Mouse (Mus musculus) layer of hippocampus, adult 9-10 months (tissue): ENCODE results near the gene Ptp4a2.

ENCODE experiments used
- DNase-seq: peaks from one replicate; pipeline ENCODE4 v3.0.0; 2022; ENCODE audit warnings: low spot score

Ptp4a2 gene

DNA sequence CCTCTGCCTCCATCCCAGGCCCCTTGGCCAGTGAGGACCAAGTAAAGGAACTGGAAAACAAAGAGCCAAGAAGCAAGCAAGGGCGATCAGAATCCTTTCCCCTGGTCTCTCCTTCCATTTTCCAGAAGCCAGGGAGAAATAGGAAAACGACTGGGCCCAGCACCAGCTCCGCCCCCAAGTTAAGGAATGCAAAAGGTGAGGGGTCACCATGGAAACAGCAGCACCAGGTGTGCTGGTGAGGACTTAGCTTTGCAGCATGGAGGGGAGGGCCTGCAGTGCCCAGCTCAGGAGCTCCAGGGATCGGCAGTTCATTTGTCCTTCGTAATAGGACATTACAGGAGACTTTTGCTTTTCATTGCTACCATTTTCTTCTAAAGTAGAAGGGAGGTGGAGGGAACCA is 13.0 kb upstream of the Ptp4a2 start:
- DNase-seq, result no peak

DNA sequence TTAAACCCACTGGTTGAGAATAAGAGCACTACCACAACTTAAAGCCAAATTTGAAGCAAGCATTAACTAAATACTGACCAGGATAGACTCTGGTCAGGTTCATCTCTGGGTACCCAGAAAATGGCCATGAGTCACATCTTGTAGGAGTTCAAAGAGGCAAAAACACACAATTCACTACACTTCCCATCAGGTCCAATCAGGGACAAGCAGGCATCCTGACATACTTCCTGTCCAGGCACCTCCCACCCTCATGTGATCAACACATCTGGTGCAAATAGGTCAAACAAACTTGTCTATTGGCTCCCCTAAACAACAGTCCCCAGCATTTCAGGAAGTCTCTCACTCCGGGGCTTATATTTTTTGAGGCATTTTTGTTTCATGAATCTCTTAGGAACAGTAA is 7.7 kb upstream of the Ptp4a2 start:
- no peak for DNase-seq

DNA sequence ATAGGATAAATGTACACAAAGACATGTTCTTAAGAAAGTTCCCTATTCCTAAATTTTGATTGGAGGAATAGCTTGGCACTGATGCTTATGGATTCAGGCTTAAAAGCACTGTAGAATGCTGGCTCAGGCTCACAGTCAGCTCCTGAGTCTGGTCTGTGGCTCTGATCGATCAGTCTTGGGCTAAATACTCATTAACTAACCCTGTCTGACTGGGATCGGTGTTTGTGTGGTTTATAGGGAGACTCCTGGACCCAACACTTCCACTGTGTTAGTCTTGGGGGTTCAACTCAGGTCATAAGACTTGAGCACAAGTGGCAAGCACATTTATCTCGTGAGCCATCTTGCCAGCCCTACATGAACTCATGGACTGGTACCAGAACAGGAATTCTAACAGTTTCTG is 6.0 kb upstream of the Ptp4a2 start:
- no peak for DNase-seq

DNA sequence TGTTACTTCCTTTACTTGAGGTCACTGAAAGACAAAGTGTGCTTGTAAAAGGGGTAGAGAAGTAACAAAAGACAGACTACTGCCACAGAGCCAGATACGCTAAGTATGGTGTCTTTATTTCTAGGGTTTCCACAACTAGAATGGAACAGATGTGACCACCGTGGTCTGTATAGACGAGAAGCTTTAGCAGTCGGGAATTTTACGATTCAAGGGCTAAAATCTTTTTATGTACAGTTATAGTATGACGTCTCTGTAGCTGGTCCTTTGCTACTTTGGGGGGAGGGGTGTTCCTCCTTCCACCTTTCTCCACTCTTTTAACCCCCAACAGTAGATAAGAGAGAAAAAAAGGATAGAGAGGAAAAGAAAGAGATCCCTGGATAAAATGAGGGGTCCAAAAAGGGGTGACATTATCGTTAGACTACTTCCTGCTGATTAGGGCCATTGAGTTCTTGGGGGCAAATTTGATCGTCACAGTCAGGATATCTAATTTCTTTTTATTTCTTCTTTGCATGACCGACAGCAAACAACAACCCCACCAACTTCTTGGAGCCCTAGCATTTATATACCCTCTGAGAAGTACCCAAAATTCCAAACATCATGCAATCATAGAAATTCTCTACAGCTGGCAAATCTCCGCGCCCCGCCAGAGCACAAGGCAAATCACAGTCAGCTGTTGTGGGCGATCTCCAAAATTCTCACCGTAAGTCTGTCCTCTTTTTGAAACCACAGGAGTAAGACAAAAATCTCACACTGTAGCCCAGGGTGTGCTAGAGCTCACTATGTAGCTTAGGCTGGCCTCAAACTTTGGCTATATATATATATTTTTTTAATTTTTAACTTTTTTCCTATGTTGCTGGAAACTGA is 818 bp downstream of the Ptp4a2 start:
- DNase-seq, result no peak

DNA sequence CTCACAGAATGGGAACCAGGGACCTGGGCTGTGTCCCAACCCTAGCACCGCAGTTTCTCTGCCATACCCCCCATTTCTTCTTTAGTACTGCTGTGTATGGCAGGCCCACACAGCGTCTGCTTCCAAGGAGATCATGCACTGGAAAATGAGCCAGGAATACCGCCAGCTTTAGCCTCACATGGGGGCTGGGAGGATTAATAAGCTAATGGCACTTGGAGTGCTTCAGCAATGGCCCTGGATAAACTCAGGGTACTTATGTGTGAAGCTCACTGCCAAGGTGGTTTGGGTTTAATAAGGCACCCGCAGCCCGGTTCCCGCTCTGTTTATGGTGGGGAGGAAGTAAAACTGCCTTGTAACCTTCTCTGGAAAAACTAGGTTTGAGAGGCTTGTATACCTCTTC is 6.6 kb downstream of the Ptp4a2 start:
- DNase-seq, result no peak

DNA sequence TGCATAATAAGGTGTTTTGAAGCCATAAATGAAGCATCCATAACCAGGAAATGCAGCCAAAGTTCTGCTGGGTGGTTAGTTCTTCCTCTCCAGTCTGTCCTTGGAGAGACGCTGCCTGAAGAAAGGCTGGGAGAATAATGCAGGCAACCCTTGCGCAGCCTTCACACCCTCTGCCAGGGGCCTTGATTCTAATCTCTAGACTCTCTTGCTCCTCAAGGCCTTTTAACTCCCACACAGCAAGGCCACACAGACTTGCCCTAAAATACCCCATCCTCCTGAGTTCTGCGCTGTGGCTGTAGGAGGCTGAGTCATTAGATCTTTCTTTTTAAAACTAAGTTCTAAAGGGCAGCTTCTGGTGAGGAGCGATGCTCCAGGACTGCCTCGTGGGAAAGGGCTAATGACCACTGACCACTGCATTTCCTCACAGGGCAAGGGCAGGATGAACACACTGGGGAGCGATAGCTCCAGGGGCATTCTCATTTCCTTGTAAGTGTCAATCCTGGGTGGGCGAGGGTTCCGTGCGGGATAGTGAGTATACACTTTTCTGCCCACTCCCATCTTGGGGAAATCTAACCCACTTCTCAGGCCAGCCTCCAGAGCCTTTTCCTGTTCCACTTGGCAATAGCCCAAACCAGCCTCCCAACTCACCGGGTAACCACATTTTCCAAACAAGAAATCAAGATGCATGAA is 7.6 kb downstream of the Ptp4a2 start:
- DNase-seq, result no peak

DNA sequence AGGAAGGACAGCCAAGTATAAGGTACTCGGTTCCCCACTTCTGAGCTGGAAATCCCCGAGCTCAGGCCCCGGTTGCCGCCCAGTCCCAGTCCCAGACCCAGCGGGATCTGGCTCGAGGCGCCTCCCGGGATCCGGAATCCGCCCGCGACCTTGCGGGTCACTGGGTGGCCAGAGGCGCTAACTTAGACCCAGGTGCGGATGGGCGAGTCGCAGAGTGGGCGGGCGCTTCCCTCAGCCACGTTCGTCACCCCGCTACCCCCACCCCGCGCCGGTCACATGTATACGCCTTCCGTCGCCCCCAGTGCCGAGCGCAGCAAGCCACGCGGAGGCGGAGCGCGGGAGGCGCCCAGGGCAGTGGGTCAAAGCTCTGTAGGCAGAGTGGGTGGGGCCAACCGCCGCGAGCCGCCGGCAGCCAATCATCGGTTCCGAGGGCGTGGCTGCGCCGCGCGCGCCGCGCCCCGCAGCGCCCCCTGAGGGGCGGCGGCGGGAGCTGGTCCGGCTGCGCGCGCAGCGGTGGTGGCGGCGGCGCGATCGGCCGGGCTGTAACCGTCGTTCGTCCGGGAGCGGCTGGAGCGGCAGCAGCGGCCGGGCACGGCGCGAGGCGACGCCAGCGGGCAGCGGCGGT is 8.8 kb downstream of the Ptp4a2 start:
- peak; percentile 61 for DNase-seq

DNA sequence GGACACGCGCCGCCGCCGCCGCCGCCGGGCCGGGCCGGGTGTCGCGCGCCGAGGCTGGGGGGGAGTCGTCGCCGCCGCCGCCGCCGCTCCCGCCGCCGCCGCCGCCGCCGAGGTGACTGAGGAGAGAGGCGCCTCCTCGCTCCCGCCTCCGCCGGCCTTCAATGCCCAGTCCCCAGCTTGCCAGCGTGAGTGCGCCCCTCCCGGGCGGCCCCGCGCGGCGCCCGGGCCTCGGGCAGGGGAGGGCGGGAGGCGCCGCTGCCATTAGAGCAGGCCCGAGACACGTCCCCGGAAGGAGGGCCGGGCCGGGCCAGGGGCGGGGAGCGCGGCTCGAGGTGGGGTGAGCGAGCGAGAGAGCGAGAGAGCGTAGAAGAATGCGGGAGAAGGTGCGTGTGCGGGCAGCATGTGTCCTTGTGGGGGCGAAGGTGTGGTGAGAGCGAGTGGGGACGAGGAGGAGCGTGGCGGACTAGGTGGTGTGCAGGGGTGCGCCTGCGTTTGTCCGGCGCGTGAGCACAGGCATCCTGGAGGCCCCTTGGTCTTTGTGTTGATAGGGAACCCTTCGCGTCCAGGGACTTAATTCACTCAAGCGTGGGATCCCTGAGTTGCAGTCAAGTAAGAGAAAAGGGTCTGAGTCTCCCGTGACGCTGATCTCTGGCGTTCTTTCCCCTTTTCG is 9.5 kb downstream of the Ptp4a2 start:
- DNase-seq, result no peak

DNA sequence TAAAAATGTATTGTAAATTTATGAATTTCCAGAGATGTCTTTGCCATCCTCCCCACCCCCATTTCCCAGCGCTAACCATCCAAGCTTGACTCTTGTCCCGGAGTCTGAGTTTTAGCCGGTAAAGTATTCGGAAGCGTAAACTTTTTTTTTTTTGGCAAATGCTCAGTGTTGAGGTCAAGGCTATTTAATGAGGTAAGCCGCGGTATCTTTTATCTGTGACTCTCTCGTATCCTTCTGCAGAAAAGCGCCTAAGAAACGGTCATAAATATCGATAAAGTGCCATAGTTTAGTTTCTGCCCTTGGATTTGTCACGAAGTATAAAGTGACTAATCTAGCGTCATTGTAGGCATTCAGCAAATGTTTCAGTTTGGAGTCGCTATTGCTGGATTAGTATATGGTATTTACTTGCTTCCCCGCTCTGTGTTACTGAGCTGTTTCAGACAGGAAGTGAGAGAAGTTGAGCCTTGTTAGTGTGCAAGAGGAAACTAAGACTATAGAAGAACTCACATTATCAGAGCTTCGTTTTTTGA is 10.1 kb downstream of the Ptp4a2 start:
- no peak for DNase-seq

DNA sequence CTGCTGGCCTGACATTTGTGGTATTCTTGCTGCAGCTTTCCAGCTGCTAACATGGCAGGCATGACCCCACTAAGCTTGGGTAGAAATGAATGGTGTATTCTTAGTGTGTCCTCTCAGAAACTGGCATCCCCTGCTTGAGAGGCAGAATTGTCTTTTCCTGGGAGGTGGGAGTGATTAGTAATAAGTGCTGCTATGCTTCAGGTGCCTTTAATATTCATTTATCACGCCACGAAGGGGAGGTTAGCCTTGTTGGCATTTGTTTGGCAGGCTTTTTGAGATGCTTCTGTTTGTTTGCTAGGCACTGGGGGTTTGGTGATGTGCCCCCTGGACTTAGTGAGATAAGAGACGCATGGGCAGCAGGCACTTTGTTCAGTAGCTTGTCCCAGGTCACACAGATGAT is 11.3 kb downstream of the Ptp4a2 start:
- no peak for DNase-seq

DNA sequence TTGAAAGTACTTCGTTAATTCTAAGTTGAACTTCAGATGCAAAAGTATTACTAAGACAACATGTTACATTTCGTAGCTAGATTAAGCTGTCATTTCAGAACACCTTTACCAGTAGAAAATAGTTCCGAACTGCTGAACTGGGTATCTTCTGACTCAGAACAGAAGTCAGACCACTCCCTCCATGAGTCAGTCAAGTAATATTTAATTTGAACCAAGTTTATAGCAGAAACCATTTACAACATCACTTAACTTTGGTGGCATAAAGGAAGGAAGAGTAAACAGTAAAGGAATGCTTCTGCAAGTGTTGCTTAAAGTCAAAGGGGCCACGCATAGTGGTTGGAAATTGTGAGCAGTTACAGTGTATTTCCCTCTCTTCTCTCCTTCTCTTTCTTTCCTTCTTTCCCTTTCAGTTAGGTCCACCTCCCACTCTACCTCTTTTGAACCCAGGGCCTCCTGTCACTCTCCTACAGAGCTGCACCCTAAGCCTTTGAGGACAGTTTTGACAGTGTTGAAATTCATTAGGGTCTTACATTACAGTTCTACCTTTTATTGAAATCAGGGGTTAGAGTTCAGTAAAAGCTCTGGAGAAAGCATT is 12.3 kb downstream of the Ptp4a2 start:
- DNase-seq, result no peak

DNA sequence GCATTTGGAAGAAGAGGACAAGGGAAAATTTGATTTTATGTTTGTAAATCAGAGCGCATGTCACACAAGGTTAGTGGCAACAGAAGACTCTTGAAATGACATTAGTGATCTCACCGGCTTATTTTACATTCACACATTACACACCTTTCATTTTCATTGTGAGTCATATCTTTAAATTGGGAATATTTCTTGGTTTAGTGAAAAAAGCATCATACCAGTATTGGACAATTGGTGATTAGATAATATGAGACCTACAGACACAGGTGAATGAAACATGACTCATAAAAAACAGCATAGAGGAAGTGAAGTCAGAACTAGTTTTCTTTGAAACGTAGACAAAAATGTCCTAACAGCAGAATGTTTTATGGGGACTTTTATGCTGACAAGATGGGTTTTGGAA is 16.6 kb downstream of the Ptp4a2 start:
- no peak for DNase-seq

DNA sequence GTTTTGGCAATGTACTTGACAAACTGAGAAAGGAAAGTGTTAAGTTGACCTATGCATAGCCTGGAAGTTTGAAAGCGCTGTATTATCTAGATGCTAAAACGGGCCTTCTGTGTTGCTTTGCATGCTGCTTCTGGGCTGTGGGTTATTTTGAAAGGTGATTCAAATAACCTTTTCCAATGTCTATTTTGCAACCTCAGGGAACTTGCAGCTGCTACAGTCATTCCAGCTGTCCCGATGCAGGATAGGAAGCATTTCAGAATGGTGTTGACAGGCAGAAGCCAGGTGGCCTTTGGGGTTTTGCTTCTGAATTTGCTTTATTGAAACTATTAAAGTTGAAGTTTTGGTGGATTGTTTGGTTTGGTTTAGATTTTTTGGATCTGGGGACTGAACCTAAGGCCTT is 17.1 kb downstream of the Ptp4a2 start:
- DNase-seq, result no peak

DNA sequence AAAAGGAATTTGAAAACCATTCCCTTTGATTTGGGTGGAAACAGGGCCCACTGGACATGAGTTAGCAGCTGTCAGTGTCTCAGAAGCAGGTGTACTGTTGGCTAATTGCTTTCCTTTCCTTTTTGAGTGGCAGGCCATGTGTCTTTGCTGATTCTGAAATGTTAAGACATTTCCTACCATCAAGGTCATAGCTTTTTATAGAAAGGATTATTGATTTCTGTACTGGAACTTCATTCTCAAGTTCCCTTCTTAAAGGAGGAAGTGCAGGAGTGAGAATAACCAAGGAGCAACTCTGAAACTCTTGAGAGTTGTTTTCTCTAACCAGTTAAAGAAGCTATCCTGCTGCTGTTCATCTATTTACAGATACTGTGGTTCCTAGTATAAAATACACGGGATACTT is 18.8 kb downstream of the Ptp4a2 start:
- no peak for DNase-seq

DNA sequence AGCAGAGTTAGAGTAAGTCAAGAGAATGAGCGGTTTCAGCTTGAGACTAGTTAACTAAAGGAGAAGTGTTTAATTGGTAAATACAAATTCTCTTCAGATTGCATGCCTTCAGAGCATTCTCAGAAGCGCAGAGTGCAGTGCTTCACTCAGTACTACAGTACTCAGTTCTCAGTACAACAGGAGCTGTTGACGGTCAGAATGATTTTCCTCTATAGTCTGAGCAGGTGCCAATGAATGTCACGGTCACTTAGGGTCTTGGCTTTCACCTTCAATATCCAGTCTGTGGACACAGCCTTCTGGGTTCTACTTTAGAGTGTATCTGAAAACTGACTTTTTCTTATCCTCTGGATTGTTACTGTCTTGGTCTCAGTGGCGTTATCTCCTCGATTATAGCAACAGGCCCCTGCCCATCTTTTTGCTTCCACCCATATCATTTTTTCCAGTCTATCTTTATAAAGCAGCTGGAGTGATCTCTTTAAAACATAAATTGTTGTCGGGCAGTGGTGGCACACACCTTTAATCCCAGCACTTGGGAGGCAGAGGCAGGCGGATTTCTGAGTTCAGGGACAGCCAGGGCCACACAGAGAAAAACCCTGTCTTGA is 19.4 kb downstream of the Ptp4a2 start:
- no peak for DNase-seq

DNA sequence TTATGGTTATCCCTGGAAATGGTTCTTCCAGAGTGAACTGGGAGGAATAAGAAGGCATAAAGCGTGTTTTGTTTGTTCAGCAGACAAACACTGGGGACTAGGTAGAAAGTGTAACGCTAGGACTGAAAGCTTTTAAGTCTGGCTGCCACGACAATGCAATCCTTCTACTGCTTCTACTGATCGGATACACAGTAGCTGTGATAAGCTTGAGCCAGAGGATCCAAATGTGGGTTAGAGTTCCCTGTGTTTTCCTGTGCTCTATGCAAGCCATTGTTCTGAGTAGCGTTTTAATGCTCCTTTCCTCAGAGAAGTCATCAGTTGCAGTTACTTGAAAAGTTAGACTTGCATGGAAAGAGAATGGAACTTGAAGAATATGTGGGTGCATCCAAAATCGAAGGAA is 23.6 kb downstream of the Ptp4a2 start:
- DNase-seq, result no peak

DNA sequence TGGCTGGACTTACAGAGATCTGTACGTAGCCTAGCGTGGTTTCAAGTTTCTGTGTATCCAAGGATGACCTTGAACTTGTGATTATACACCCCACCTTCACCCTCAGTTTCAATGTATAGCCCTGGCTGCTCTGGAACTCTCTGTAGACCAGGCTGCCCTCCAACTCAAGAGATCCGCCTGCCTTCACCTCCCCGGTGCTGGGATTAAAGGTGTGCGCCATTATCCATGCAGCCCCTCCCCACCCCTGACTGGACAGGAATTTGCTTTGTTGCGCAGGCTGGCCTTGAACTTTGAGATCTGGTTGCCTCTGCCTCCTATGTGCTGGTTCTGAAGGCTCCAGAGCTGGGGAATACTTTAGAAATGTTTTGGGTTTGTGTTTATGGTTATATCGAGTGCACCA is 24.3 kb downstream of the Ptp4a2 start:
- DNase-seq, result no peak

DNA sequence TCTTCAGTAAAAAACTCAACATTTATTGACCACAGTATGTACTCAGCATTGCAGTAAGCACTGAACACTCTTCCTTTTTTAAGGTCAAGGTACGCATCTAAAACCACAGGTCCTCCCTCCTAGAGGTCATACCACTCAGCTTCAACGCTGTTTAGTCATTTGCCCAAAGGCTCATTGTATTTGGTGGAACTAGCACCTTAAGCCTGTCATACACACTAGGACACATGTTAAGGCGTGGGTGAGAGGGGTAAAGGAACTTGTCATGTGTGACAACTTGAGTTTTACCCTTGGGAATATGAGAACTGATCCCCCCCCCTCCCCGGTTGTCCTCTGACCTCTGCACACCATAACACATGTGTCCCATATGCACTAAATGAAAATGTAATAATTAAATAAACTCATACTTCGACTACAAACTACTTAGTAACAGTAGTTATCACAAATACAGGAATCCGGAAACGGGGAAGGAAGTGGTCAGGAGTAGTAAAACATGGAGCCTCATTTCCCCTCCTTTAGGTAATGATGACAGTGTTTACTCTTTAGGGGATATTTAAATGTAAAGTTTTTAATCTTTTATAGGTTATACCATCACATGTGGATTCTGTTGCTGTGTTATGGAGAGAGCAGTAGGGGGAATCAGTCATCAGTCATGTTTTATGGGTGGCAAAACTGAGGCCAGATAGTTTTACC is 29.0 kb downstream of the Ptp4a2 start:
- DNase-seq, result no peak

DNA sequence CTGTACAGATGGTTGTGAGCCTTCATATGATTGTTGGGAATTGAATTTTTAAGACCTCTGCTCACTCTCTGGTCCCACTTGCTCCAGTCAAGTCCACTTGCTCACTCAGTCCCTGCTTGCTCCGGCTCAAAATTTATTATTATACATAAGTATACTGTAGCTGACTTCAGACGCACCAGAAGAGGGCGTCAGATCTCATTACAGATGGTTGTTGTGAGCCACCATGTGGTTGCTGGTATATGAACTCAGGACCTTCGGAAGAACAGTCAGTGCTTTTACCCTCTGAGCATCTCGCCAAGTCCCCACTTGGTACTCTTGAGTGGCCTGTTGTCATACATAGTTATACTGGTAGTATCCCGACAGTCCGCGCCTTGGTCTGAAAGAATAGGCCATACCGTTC is 35.8 kb downstream of the Ptp4a2 start:
- no peak for DNase-seq

DNA sequence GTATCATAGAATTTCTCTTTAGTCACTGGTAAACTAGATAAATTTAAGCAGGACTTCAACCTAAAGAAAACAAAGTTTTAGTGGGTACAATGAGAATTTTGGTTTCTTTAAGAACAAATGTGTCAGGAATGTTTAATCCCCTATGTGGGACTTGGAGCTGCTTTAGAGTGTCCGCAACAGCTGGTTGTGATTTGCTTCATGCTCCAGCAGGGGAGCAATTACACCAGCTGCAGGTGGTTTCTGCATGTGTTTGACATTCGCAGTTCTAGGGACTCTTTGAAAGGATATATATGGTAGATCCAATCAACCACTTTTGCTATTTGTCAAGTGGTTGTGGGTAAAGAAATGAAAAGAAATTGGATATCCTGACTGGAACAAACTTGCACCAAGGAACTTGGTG is 39.5 kb downstream of the Ptp4a2 start:
- DNase-seq, result no peak

DNA sequence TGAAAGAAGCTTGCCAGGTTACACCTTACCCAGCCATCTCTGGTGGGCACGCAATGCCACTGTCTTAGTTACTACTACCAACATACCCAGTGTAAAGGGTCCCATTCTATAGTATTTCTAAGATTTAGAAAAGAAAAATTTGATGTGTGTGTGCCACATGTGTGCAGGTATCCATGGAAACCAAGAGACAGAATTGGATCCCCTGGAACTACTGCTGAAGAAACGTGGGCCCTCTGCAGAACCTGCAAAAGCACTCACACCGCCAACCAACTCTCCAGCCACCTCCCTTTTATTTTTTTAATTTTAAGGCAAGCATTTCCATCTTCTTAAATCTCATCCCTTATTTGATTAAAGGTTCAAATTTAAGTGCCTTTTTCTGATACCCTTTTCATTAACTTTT is 40.8 kb downstream of the Ptp4a2 start:
- no peak for DNase-seq
